Mouse (Mus musculus) hindbrain, embryonic 11.5 days (tissue): Measurements from ENCODE around the gene Usp5. TPM values are rescaled to one million over a fixed set of nuclear protein-coding genes. Genes with fewer than 3 reads are reported as not detected.
A peak's percentile ranks its signal among the peaks of the same experiment; 100 is the strongest.
"Not testable (repeated sequence)": the region's sequence is repeated elsewhere in the genome, so short reads cannot be mapped to it uniquely, and the experiment has no call there.

Experiments used
- ATAC-seq: fragments of 200-750 bp; cut with Nextera tagmentation; 2 replicates; pipeline ENCODE4 v1.8.0; 2017; ENCODE audit warnings: mild to moderate bottlenecking, moderate TSS enrichment, moderate library complexity; ENCODE audit not compliant: low FRiP score
- DNase-seq: peaks from one replicate; pipeline ENCODE4 v3.0.0-alpha.2; 2015; ENCODE audit warnings: low spot score
- H3K27ac ChIP-seq: fragments of 300-500 bp; sonication (generic); 2 replicates; pipeline ENCODE4 v1.5.1; 2014; ENCODE audit warnings: mild to moderate bottlenecking, low read depth, low read length
- H3K27me3 ChIP-seq: fragments of 300-500 bp; sonication (generic); 2 replicates; pipeline ENCODE4 v1.6.1; 2014; ENCODE audit warnings: mild to moderate bottlenecking, low read length, moderate library complexity, mixed read lengths; ENCODE audit not compliant: control insufficient read depth, insufficient read depth
- H3K36me3 ChIP-seq: fragments of 300-500 bp; sonication (generic); 2 replicates; pipeline ENCODE4 v1.6.1; 2014; ENCODE audit warnings: mild to moderate bottlenecking, low read length, moderate library complexity, mixed read lengths; ENCODE audit not compliant: control insufficient read depth, insufficient read depth
- H3K4me1 ChIP-seq: fragments of 300-500 bp; sonication (generic); replicated peaks from 2 replicates; pipeline ENCODE4 v1.6.1; 2014; ENCODE audit warnings: low read length, mixed read lengths; ENCODE audit not compliant: control insufficient read depth, insufficient read depth
- H3K4me2 ChIP-seq: fragments of 300-500 bp; sonication (generic); replicated peaks from 2 replicates; pipeline ENCODE4 v1.6.1; 2014; ENCODE audit warnings: mild to moderate bottlenecking, low read depth, low read length
- H3K4me3 ChIP-seq: fragments of 300-500 bp; sonication (generic); 2 replicates; pipeline ENCODE4 v1.5.1; 2014; ENCODE audit warnings: low read depth, low read length
- H3K9ac ChIP-seq: fragments of 300-500 bp; sonication (generic); 2 replicates; pipeline ENCODE4 v1.6.1; 2014; ENCODE audit warnings: low read depth, low read length
- H3K9me3 ChIP-seq: fragments of 300-500 bp; sonication (generic); 2 replicates; pipeline ENCODE4 v1.6.1; 2016; ENCODE audit warnings: low read length; ENCODE audit not compliant: control insufficient read depth
- WGBS: fragments of 180-500 bp; shearing (Covaris S2); extraction: QIAGEN DNeasy Blood & Tissue Kit; methylation state at CpG from one replicate; pipeline ENCODE4 v1.1.7; 2014; 5-methylcytosine and 5-hydroxymethylcytosine counted together
- polyA plus RNA-seq: library from polyadenylated mRNA; unstranded; fragments of >200 nt; fragmentation: Nextera tagmentation; extraction: Ambion mirVana; gene quantifications from 2 replicates; pipeline ENCODE4 v1.2.1, GENCODE M21; 2014

Usp5 gene
- polyA plus RNA-seq, 1 experiment from 2014 or later: 127 TPM

DNA sequence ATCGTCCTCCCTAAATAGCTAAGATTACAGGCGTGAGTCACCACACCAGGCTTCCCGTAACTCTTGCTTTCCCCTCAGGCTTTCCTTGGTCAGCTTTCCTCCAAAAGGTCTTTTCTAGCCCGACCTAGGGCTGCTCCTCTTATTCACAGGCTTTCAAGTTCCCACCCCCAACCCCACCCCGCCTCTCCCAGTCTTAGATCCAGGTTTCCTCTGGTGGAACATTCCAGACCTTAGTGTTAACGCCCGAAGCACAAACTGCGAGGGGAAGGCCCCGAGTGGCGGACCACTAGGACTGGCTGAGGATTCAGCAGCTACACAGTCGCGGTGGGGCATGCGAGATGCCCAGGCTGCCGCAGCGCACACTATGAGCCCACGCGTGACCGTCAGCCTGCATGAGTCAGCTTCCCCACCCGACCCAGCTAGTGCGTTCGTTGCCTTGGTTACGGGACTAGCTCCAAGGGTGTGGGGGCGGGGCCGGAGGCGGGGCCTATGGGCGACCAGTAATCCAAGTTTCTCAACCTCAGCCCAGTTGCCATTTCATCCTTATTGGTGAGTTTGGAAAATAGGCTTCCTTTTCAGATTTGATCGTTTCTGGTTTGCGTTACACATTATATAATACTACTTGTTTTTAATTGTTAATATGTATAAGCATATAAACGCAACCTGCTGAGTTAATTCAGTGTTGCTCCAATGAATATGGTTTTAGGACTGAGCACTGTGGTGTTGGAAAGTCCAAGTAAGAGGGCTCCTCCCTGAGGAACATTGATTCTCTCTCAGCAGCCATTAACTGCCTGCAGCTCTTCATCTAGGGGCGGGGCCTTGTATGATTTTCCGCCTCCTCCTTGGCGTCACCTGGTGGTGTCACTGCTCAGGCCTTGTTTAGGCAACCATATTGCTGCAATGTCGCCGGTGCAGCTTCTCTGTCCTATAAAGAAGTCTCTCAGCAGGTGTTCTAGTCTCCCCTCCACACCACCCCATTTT lies 23.7 kb downstream of the Usp5 start:
- Histone ChIP-seq H3K9me3 (no peaks in the 10 kb centered on the region), H3K36me3 (no peaks in the 10 kb centered on the region), H3K4me3 (peak overlapping the region; percentile 26), H3K4me2 (peak overlapping the region; percentile 59), H3K4me1 (peaks cover 12% of the 10 kb centered on the region), H3K9ac (peak overlapping the region; percentile 50; the same call in 1 of the 2 replicates), H3K27ac (peak overlapping the region; percentile 2), H3K27me3 (no peaks in the 10 kb centered on the region)
- ATAC-seq: peak; percentile 71
- DNase-seq: peak; percentile 94
- 3% methylated on average over 34 of the region's 34 CpGs for WGBS

DNA sequence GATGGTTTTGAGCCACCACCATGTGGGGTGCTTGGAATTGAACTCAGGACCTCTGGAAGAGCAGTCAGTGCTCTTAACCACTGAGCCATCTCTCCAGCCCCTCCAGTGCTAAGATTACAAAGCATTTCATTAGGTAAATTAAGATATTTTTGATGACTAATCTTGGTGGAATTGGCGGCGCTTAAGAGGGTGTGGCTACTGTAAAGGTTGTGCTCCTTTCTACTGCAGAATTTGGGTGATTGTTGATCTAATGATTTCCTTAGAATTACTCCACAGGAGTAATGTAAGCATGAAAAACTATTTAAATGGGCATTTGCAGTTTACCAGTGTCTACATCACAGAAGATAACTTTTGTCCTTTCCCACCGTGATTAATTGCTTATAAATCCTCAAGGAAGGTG lies 24.9 kb downstream of the Usp5 start:
- Histone ChIP-seq H3K9me3 (no peaks in the 10 kb centered on the region), H3K36me3 (no peaks in the 10 kb centered on the region), H3K9ac (no peak overlapping the region), H3K27ac (no peak overlapping the region), H3K4me1 (peaks cover 7% of the 10 kb centered on the region; the same call in 1 of the 2 replicates), H3K4me2 (no peak overlapping the region), H3K4me3 (no peak overlapping the region), H3K27me3 (no peaks in the 10 kb centered on the region)
- 91% methylated on average over 3 of the region's 3 CpGs for WGBS
- no peak for ATAC-seq
- DNase-seq: no peak

DNA sequence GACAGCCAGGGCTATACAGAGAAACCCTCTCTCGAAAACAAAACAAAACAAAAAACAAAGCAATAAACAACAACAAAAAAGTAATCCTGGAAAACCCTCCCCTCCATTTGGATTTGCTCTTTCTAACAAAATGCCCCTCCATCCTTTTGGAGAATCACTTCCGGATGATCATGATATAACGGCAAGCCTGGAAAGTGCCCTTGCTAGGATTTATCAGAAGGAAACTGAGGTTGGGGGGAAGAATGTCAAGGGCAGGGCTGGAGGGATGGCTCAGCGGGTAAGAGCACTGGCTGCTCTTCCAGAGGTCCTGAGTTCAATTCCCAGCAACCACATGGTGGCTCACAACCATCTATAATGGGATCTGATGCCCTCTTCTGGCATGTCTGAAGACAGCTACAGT lies 25.6 kb downstream of the Usp5 start:
- ATAC-seq, DNase-seq, H3K4me1 ChIP-seq, H3K27ac ChIP-seq, H3K9me3 ChIP-seq, H3K4me2 ChIP-seq, H3K36me3 ChIP-seq, H3K9ac ChIP-seq, H3K27me3 ChIP-seq, H3K4me3 ChIP-seq: not testable (repeated sequence)
- WGBS: 97% methylated on average over 4 of the region's 4 CpGs

DNA sequence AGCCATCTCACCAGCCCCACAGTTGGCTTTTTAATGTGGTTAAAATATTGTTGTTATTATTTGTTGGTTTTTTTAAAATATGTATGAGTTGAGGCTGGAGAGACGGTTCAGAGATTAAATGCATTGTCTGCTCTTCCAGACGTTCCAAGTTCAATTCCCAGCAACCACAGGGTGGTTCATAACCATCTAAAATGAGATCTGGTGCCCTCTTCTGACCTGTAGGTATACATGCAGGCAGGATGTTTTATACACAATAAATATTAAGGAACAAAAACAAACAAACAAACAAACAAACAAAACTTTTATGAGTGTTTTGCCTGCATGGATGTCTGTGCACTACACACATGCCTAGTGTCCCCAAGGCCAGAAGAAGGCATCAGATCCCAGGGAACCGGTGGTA lies 26.2 kb downstream of the Usp5 start:
- DNase-seq (no peak), ATAC-seq (no peak)
- Histone ChIP-seq H3K36me3 (no peaks in the 10 kb centered on the region), H3K4me2 (no peak overlapping the region), H3K4me1 (peaks cover 3% of the 10 kb centered on the region; the same call in 1 of the 2 replicates), H3K9ac (no peak overlapping the region), H3K27me3 (no peaks in the 10 kb centered on the region), H3K27ac (no peak overlapping the region), H3K4me3 (no peak overlapping the region), H3K9me3 (no peaks in the 10 kb centered on the region)
- WGBS: 77% methylated on average over 3 of the region's 3 CpGs

DNA sequence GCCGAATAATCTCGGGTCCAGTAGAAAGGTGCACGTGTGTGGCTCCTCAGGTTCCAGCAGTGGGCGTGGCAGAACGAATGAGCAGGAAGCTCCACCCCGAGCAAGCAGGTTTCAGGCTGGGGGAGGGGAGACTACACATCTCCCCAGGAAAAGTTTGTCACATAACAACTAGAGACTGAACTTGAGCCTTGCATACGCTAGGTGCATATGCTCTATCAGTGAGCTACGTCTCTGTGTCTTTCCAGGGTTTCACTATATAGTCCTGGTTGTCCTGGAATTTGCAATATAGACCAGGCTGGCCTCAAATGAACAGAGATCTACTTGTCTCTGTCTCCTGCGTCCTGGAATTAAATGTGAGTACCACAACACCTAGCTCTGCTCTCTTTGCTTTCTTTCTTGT lies 26.9 kb downstream of the Usp5 start:
- not testable (repeated sequence) for H3K9ac ChIP-seq, ATAC-seq, H3K36me3 ChIP-seq, H3K4me3 ChIP-seq, H3K4me2 ChIP-seq, H3K27me3 ChIP-seq, H3K4me1 ChIP-seq, H3K9me3 ChIP-seq, H3K27ac ChIP-seq
- WGBS: 20% methylated on average over 4 of the region's 9 CpGs
- peak; percentile 34 for DNase-seq

DNA sequence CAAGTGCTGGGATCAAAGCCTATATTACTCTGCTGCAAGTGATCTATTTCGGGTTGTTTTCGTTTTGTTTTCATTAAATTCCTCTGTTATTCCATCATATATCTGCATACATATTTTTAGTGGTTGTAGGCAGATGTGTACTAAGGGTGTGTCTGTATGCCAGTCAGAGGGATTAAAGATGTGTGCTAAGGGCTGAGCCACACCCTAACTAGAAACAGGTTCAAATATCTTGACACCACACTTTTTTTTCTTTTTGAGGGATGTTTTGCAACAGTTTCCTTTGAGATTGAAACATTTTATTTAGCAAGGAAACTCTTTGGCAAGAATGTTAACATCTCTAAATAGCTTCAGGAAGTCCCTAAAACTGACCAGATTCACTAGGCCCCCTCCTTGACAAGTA lies 33.1 kb downstream of the Usp5 start:
- no peak for ATAC-seq
- Histone ChIP-seq H3K36me3 (no peaks in the 10 kb centered on the region), H3K27ac (no peak overlapping the region), H3K4me1 (no peaks in the 10 kb centered on the region), H3K4me2 (no peak overlapping the region), H3K4me3 (no peak overlapping the region), H3K27me3 (no peaks in the 10 kb centered on the region), H3K9me3 (no peaks in the 10 kb centered on the region), H3K9ac (no peak overlapping the region)
- 82% methylated on average over 2 of the region's 2 CpGs for WGBS
- no peak for DNase-seq

DNA sequence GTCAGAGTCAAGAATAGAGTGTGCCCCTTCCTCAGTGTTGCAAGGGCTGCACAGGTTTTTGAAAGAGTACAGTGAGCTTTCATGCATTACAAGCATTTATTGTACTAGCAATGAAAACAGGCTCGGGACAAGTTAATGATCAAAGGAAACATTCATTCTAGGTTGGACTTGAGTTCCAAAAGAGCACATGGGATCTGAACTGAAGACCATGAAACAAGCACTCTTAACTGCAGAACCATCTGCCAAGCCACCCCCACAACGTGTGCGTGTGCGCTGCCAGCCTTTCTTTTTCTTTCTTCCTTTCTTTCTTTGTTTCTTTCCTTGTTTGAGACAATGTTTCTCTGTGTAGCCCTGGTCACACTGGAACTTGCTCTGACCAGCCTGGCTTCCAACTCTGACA lies 33.5 kb downstream of the Usp5 start:
- Histone ChIP-seq H3K27ac (no peak overlapping the region), H3K27me3 (no peaks in the 10 kb centered on the region), H3K4me3 (no peak overlapping the region), H3K9ac (no peak overlapping the region), H3K36me3 (no peaks in the 10 kb centered on the region), H3K4me2 (no peak overlapping the region), H3K4me1 (no peaks in the 10 kb centered on the region), H3K9me3 (no peaks in the 10 kb centered on the region)
- no peak for ATAC-seq
- no peak for DNase-seq
- WGBS: 69% methylated on average over 4 of the region's 4 CpGs

DNA sequence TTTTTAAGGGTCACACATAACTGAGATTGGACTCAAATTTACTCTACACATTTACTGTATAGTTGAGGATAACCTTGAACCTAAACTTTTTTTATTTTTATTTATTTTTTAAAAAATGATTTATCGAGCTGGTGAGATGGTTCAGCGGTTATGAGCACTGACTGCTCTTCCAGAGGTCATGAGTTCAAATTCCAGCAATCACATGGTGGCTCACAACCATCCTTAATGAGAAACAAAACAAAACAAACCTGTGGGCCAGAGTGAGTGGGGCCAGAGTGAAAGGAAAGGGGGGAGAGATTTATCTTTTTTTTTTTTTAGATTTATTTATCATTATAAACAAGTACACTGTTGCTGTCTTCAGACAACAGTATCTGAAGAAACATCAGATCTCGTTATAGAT lies 37.4 kb downstream of the Usp5 start:
- DNase-seq: no peak
- Histone ChIP-seq H3K9ac (no peak overlapping the region), H3K9me3 (no peaks in the 10 kb centered on the region), H3K27me3 (no peaks in the 10 kb centered on the region), H3K4me2 (no peak overlapping the region), H3K4me3 (no peak overlapping the region), H3K27ac (no peak overlapping the region), H3K4me1 (no peaks in the 10 kb centered on the region), H3K36me3 (no peaks in the 10 kb centered on the region)
- 84% methylated on average over 3 of the region's 3 CpGs for WGBS
- no peak for ATAC-seq

DNA sequence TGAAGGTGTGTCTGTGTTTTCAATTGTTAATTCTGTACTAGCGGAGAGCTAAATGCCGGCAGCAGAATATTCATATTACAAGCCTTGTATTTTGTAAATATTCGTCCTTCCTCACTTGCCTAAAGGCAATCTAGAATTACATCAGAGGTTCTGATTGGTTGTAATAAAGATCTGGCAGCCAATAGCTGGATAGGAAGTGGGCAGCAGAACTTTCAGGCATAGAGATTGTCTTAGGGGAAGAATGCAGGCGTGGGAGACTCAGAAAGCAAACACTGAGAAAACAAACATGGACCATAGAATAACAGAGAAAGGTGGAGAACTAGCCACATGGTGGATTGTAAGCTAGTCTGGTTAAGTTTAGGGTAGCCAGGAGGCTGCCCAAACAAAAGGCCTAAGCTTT lies 39.2 kb downstream of the Usp5 start:
- DNase-seq: no peak
- no peak for ATAC-seq
- no peak overlapping the region for H3K4me3 ChIP-seq
- H3K4me2 ChIP-seq: no peak overlapping the region
- H3K36me3 ChIP-seq: no peaks in the 10 kb centered on the region
- no peak overlapping the region for H3K27ac ChIP-seq
- H3K4me1 ChIP-seq: no peaks in the 10 kb centered on the region
- H3K27me3 ChIP-seq: no peaks in the 10 kb centered on the region
- no peak overlapping the region for H3K9ac ChIP-seq
- 73% methylated on average over 4 of the region's 4 CpGs for WGBS
- H3K9me3 ChIP-seq: no peaks in the 10 kb centered on the region
